Mouse (Mus musculus): Measurements from ENCODE around the gene Srgap2. TPM values are rescaled to one million over a fixed set of nuclear protein-coding genes. Genes with fewer than 3 reads are reported as not detected.

The Srgap2 gene
- polyA plus RNA-seq, 1 experiment from 2014 or later = 16.4 TPM

DNA sequence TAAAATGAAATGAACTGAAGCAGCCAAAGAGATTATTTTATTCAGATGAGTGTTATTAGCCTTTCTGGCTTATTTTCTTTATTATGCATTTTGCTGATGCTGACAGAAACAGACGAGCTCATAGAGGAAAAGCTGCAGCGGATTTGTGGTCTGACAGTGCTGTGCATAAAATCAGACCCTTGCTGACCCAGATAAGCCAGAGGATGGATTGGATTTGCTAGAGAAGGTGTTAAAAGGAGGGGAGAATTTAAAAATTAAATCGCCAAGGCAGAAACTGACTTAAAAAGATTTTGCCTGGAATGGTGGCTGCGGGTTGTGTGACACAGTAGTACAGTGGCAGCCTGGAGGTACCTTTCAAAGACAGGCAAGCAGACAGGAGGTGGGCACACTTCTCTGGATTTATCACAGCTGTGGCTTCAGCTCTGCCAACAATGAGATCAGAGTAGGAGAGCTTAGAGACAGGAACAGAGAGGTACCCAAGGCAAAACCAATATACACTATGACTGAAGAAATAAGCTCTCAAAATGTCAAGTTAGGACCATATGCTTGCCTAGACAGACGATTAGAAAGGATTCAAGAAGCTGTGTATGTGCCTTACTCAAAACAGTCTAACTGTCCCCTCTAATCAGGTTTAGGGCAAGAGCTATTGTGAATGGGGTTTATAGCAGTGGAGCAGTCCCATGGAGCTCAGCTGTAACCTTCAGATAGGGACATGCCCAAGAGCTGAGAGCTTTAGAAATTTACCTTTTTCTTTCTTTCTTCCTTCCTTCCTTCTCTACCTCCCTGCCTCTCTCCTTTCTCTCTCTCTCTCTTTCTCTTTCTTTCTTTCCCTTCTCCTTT is 109.1 kb downstream of the Srgap2 start:
- Histone ChIP-seq H3K27me3 (ENCODE audit: control insufficient read depth, insufficient read depth, low read length) (no peaks in the 10 kb centered on the region), H3K27ac (ENCODE audit: low read depth, low read length) (no peak overlapping the region), H3K4me1 (ENCODE audit: control insufficient read depth, insufficient read depth, low read length) (no peaks in the 10 kb centered on the region), H3K9me3 (ENCODE audit: control insufficient read depth, low read length) (no peaks in the 10 kb centered on the region), H3K9ac (ENCODE audit: low read length) (no peak overlapping the region), H3K4me3 (ENCODE audit: low read depth, low read length) (no peak overlapping the region), H3K4me2 (no peak overlapping the region), H3K36me3 (ENCODE audit: control insufficient read depth, insufficient read depth, low read length) (no peaks in the 10 kb centered on the region)
- WGBS = 75% methylated on average over 5 of the region's 5 CpGs
- DNase-seq (ENCODE audit: low spot score, missing footprints) (no peak), ATAC-seq (ENCODE audit: low FRiP score) (no peak)

GRCm38 (mm10) chr1:131417059-131417750 is 109.9 kb downstream of the Srgap2 start:
- H3K9ac ChIP-seq (ENCODE audit: low read length) = no peak overlapping the region
- H3K27ac ChIP-seq (ENCODE audit: low read depth, low read length) = no peak overlapping the region
- no peaks in the 10 kb centered on the region for H3K9me3 ChIP-seq (ENCODE audit: control insufficient read depth, low read length)
- no peaks in the 10 kb centered on the region for H3K4me1 ChIP-seq (ENCODE audit: control insufficient read depth, insufficient read depth, low read length)
- no peak overlapping the region for H3K4me2 ChIP-seq
- no peaks in the 10 kb centered on the region for H3K27me3 ChIP-seq (ENCODE audit: control insufficient read depth, insufficient read depth, low read length)
- DNase-seq (ENCODE audit: low spot score, missing footprints) = no peak
- no peak overlapping the region for H3K4me3 ChIP-seq (ENCODE audit: low read depth, low read length)
- 79% methylated on average over 5 of the region's 5 CpGs for whole genome bisulfite sequencing
- ATAC-seq (ENCODE audit: low FRiP score) = no peak
- no peaks in the 10 kb centered on the region for H3K36me3 ChIP-seq (ENCODE audit: control insufficient read depth, insufficient read depth, low read length)

GRCm38 (mm10) chr1:131403567-131403966 is 123.6 kb downstream of the Srgap2 start:
- Histone ChIP-seq H3K27ac (ENCODE audit: low read depth, low read length) (no peak overlapping the region), H3K27me3 (ENCODE audit: control insufficient read depth, insufficient read depth, low read length) (no peaks in the 10 kb centered on the region), H3K36me3 (ENCODE audit: control insufficient read depth, insufficient read depth, low read length) (no peaks in the 10 kb centered on the region), H3K4me1 (ENCODE audit: control insufficient read depth, insufficient read depth, low read length) (no peaks in the 10 kb centered on the region; the same call in 1 of the 2 replicates), H3K4me2 (no peak overlapping the region), H3K9me3 (ENCODE audit: control insufficient read depth, low read length) (no peaks in the 10 kb centered on the region), H3K4me3 (ENCODE audit: low read depth, low read length) (no peak overlapping the region), H3K9ac (ENCODE audit: low read length) (no peak overlapping the region)
- no peak for DNase-seq (ENCODE audit: low spot score, missing footprints)
- ATAC-seq (ENCODE audit: low FRiP score) = no peak
- 77% methylated on average over 3 of the region's 3 CpGs for WGBS

DNA sequence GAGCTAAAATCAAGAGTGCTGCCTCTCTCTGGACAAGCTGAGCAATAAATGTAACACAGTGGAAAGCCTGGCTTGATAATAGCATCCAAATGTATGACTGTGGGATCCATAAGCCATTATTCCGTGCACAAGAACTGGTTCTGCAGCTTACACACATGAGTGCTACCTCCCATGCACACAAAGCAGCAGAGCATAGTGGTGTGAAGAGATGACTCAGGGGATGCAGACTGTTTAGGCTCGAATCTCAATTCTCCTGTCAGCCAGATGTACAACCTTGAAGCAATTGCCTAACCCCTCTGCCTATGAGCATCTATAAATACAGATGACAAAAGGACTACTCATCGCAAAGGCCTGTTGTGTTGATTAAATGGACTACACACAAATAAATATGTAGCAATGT is 126.3 kb downstream of the Srgap2 start:
- no peaks in the 10 kb centered on the region for H3K27me3 ChIP-seq (ENCODE audit: control insufficient read depth, insufficient read depth, low read length)
- H3K9me3 ChIP-seq (ENCODE audit: control insufficient read depth, low read length) = no peaks in the 10 kb centered on the region
- H3K27ac ChIP-seq (ENCODE audit: low read depth, low read length) = no peak overlapping the region
- DNase-seq (ENCODE audit: low spot score, missing footprints) (no peak), ATAC-seq (ENCODE audit: low FRiP score) (no peak)
- no peaks in the 10 kb centered on the region; the same call in 1 of the 2 replicates for H3K4me1 ChIP-seq (ENCODE audit: control insufficient read depth, insufficient read depth, low read length)
- no peak overlapping the region for H3K4me3 ChIP-seq (ENCODE audit: low read depth, low read length)
- no peak overlapping the region for H3K4me2 ChIP-seq
- H3K9ac ChIP-seq (ENCODE audit: low read length) = no peak overlapping the region
- 86% methylated on average over 3 of the region's 3 CpGs for WGBS
- no peaks in the 10 kb centered on the region for H3K36me3 ChIP-seq (ENCODE audit: control insufficient read depth, insufficient read depth, low read length)

DNA sequence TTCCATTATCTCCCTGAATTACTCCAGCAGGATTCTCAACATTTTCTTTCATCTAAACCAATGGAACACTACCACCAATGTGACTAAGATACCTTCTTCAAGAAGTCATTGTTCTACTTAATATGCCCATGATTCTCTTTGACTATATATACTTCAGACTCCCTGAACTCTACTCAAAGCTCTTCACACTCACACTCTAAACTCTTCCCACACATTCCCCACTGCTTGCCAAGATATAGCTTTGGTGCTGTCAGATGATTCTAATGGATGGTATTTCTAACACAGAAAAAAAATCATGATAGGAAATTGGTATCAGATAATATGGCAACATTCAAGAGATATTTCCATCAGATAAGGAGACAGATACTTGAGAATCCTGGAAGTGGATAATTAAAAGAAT is 129.0 kb downstream of the Srgap2 start:
- Histone ChIP-seq H3K36me3 (ENCODE audit: control insufficient read depth, insufficient read depth, low read length) (no peaks in the 10 kb centered on the region), H3K27ac (ENCODE audit: low read depth, low read length) (no peak overlapping the region), H3K9ac (ENCODE audit: low read length) (no peak overlapping the region), H3K4me2 (no peak overlapping the region), H3K4me3 (ENCODE audit: low read depth, low read length) (no peak overlapping the region), H3K27me3 (ENCODE audit: control insufficient read depth, insufficient read depth, low read length) (no peaks in the 10 kb centered on the region), H3K4me1 (ENCODE audit: control insufficient read depth, insufficient read depth, low read length) (no peaks in the 10 kb centered on the region), H3K9me3 (ENCODE audit: control insufficient read depth, low read length) (no peaks in the 10 kb centered on the region)
- DNase-seq (ENCODE audit: low spot score, missing footprints) (no peak), ATAC-seq (ENCODE audit: low FRiP score) (no peak)

GRCm38 (mm10) chr1:131384406-131384805 is 142.7 kb downstream of the Srgap2 start:
- DNase-seq (ENCODE audit: low spot score, missing footprints) (no peak), ATAC-seq (ENCODE audit: low FRiP score) (no peak)
- H3K9me3 ChIP-seq (ENCODE audit: control insufficient read depth, low read length) = no peaks in the 10 kb centered on the region
- no peak overlapping the region for H3K27ac ChIP-seq (ENCODE audit: low read depth, low read length)
- 72% methylated on average over 3 of the region's 3 CpGs for WGBS
- H3K4me2 ChIP-seq = no peak overlapping the region
- H3K9ac ChIP-seq (ENCODE audit: low read length) = no peak overlapping the region
- no peak overlapping the region for H3K4me3 ChIP-seq (ENCODE audit: low read depth, low read length)
- H3K36me3 ChIP-seq (ENCODE audit: control insufficient read depth, insufficient read depth, low read length) = no peaks in the 10 kb centered on the region
- no peaks in the 10 kb centered on the region for H3K27me3 ChIP-seq (ENCODE audit: control insufficient read depth, insufficient read depth, low read length)
- no peaks in the 10 kb centered on the region for H3K4me1 ChIP-seq (ENCODE audit: control insufficient read depth, insufficient read depth, low read length)

DNA sequence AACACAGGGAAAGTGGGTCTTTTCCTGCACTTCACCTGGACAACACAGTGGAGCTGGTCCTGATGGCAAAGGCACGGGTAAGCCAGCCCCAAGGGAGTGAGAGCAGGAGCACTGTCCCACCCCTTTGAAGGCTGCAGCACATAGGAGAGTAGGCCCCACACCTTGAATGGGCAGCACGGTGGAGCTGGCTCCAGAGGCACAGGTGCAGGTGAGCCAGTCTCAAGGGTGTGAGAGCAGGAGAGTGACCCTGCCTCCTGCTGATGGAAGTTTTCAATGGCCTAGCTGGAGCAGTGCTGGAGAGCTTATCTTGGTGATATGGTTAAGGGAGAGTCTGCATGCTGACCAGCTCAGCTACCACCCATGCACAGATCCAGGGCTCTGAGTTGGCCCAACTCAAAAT is 145.0 kb downstream of the Srgap2 start:
- H3K4me2 ChIP-seq = no peak overlapping the region
- H3K36me3 ChIP-seq (ENCODE audit: control insufficient read depth, insufficient read depth, low read length) = no peaks in the 10 kb centered on the region
- H3K27me3 ChIP-seq (ENCODE audit: control insufficient read depth, insufficient read depth, low read length) = no peaks in the 10 kb centered on the region
- 85% methylated on average over 2 of the region's 2 CpGs for WGBS
- no peak overlapping the region for H3K27ac ChIP-seq (ENCODE audit: low read depth, low read length)
- no peak overlapping the region for H3K4me3 ChIP-seq (ENCODE audit: low read depth, low read length)
- H3K9ac ChIP-seq (ENCODE audit: low read length) = no peak overlapping the region
- H3K9me3 ChIP-seq (ENCODE audit: control insufficient read depth, low read length) = no peaks in the 10 kb centered on the region
- ATAC-seq (ENCODE audit: low FRiP score) = no peak
- no peak for DNase-seq (ENCODE audit: low spot score, missing footprints)
- no peaks in the 10 kb centered on the region for H3K4me1 ChIP-seq (ENCODE audit: control insufficient read depth, insufficient read depth, low read length)

DNA sequence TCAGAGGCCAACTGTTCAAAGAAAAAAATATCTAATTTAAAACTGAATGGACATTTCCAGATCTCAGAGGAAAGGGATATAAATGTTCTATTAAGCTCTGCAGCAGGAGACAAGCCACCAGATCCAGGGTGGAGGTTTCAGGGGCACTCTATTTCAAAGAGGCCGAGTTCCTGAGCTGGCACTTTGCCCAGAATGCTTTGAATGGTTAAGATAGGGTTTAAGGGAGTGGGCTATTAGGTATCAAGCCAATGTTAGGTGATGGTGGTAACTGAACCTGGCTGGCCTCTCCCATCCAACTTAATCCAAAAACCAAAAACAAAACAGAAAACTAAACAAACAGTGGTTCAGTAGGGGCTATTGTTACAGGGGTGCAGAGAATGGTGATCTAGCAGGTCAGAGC is 146.9 kb downstream of the Srgap2 start:
- 64% methylated on average over 1 of the region's 1 CpGs for WGBS
- Histone ChIP-seq H3K36me3 (ENCODE audit: control insufficient read depth, insufficient read depth, low read length) (no peaks in the 10 kb centered on the region), H3K4me2 (no peak overlapping the region), H3K27ac (ENCODE audit: low read depth, low read length) (no peak overlapping the region), H3K27me3 (ENCODE audit: control insufficient read depth, insufficient read depth, low read length) (no peaks in the 10 kb centered on the region), H3K9ac (ENCODE audit: low read length) (no peak overlapping the region), H3K9me3 (ENCODE audit: control insufficient read depth, low read length) (no peaks in the 10 kb centered on the region), H3K4me1 (ENCODE audit: control insufficient read depth, insufficient read depth, low read length) (no peaks in the 10 kb centered on the region), H3K4me3 (ENCODE audit: low read depth, low read length) (no peak overlapping the region)
- DNase-seq (ENCODE audit: low spot score, missing footprints) (no peak), ATAC-seq (ENCODE audit: low FRiP score) (no peak)

- DNase-seq (ENCODE audit: low spot score, missing footprints) (no peak), ATAC-seq (ENCODE audit: low FRiP score) (no peak)
- WGBS = 88% methylated on average over 1 of the region's 1 CpGs
- no peaks in the 10 kb centered on the region for H3K4me1 ChIP-seq (ENCODE audit: control insufficient read depth, insufficient read depth, low read length)
- no peak overlapping the region for H3K4me3 ChIP-seq (ENCODE audit: low read depth, low read length)
- H3K9ac ChIP-seq (ENCODE audit: low read length) = no peak overlapping the region
- H3K36me3 ChIP-seq (ENCODE audit: control insufficient read depth, insufficient read depth, low read length) = no peaks in the 10 kb centered on the region
- no peak overlapping the region for H3K27ac ChIP-seq (ENCODE audit: low read depth, low read length)
- H3K9me3 ChIP-seq (ENCODE audit: control insufficient read depth, low read length) = no peaks in the 10 kb centered on the region
- no peak overlapping the region for H3K4me2 ChIP-seq
- H3K27me3 ChIP-seq (ENCODE audit: control insufficient read depth, insufficient read depth, low read length) = no peaks in the 10 kb centered on the region
These were observed 148.2 kb downstream of the Srgap2 start for GRCm38 (mm10) chr1:131378914-131379474.

Data from midbrain, embryonic 11.5 days (tissue).